Mouse (Mus musculus) midbrain, postnatal 0 days (tissue): ENCODE results near the gene Fis1. TPM values are rescaled to one million over a fixed set of nuclear protein-coding genes. Genes with fewer than 3 reads are reported as not detected.
"Not testable (repeated sequence)": the region's sequence is repeated elsewhere in the genome, so short reads cannot be mapped to it uniquely, and the experiment has no call there.

Source experiments
- ATAC-seq: fragments of 200-750 bp; cut with Nextera tagmentation; 2 replicates; pipeline ENCODE4 v1.8.0; 2017; ENCODE audit warnings: moderate number of reproducible peaks, mild to moderate bottlenecking, moderate TSS enrichment, moderate library complexity; ENCODE audit not compliant: low FRiP score
- DNase-seq: peaks from one replicate; pipeline ENCODE4 v3.0.0-alpha.2; 2015; ENCODE audit warnings: low spot score
- H3K27ac ChIP-seq: fragments of 300-500 bp; sonication (generic); 2 replicates; pipeline ENCODE4 v1.5.1; 2014; ENCODE audit warnings: low read depth, mild to moderate bottlenecking, low read length, mixed read lengths
- H3K27me3 ChIP-seq: fragments of 300-500 bp; sonication (generic); 2 replicates; pipeline ENCODE4 v1.6.1; 2014; ENCODE audit warnings: low read length, control low read depth, mixed read lengths; ENCODE audit not compliant: insufficient read depth
- H3K36me3 ChIP-seq: fragments of 300-500 bp; sonication (generic); 2 replicates; pipeline ENCODE4 v1.6.1; 2014; ENCODE audit warnings: low read length, control low read depth, mixed read lengths; ENCODE audit not compliant: insufficient read depth
- H3K4me1 ChIP-seq: fragments of 300-500 bp; sonication (generic); 2 replicates; pipeline ENCODE4 v1.6.1; 2014; ENCODE audit warnings: mild to moderate bottlenecking, control low read depth, antibody characterized with exemption, low read length, mixed read lengths; ENCODE audit not compliant: insufficient read depth
- H3K4me2 ChIP-seq: fragments of 300-500 bp; sonication (generic); 2 replicates; pipeline ENCODE4 v1.6.1; 2014; ENCODE audit warnings: low read depth, mild to moderate bottlenecking, low read length, mixed read lengths; ENCODE audit not compliant: poor library complexity, severe bottlenecking
- H3K4me3 ChIP-seq: fragments of 300-500 bp; sonication (generic); 2 replicates; pipeline ENCODE4 v1.5.1; 2014; ENCODE audit warnings: low read depth, mild to moderate bottlenecking, low read length, moderate library complexity
- H3K9ac ChIP-seq: fragments of 300-500 bp; sonication (generic); replicated peaks from 2 replicates; pipeline ENCODE4 v1.6.1; 2014; ENCODE audit warnings: mild to moderate bottlenecking, low read length, moderate library complexity, mixed read lengths; ENCODE audit not compliant: poor library complexity, severe bottlenecking
- H3K9me3 ChIP-seq: fragments of 300-500 bp; sonication (generic); 2 replicates; pipeline ENCODE4 v1.6.1; 2016; ENCODE audit warnings: low read length, control low read depth
- CTCF ChIP-seq: IDR thresholded peaks from 2 replicates; pipeline ENCODE4 v1.5.1; 2016; ENCODE audit warnings: antibody characterized with exemption, mild to moderate bottlenecking
- WGBS: fragments of 180-500 bp; shearing (Covaris S2); extraction: QIAGEN DNeasy Blood & Tissue Kit; methylation state at CpG from one replicate; pipeline ENCODE4 v1.1.7; 2014; 5-methylcytosine and 5-hydroxymethylcytosine counted together
- polyA plus RNA-seq: library from polyadenylated mRNA; unstranded; fragments of >200 nt; fragmentation: Nextera tagmentation; extraction: Ambion mirVana; gene quantifications from 2 replicates; pipeline ENCODE4 v1.2.1, GENCODE M21; 2015
- total RNA-seq: library from RNA; depleted of rRNA; stranded (reverse); fragments of >200 nt; gene quantifications from 2 replicates; pipeline ENCODE4 v1.2.3, GENCODE M21; 2014

Fis1 gene
- total and polyA plus RNA-seq, 2 experiments from 2014 or later = 217 to 391 TPM

DNA sequence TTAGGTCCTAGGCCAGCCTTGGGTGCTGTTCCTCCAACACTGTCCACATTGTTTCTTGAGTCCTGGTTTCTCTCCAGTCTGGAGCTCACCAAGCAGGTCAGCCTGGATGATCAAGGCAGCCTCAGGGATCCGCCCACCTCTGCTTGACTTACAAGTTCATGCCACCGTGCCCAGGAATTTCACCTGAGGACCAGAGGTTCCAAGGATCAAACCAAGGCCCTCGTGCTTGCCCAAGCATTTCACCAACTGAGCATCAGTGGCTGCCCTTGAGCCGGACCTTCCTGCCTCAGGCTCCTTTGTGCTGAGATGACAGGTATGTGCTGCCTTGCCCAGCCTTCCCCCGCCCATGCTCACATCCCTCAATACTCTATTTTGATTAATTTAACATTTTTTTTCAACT lies 15.5 kb upstream of the Fis1 start:
- Histone ChIP-seq H3K4me3 (no peak overlapping the region), H3K27ac (no peak overlapping the region), H3K36me3 (peaks cover 8% of the 10 kb centered on the region), H3K27me3 (no peaks in the 10 kb centered on the region), H3K9me3 (no peaks in the 10 kb centered on the region), H3K4me2 (no peak overlapping the region), H3K4me1 (no peaks in the 10 kb centered on the region), H3K9ac (no peak overlapping the region)
- WGBS = 90% methylated on average over 5 of the region's 5 CpGs
- DNase-seq = no peak
- no peak for ATAC-seq
- TF ChIP-seq CTCF = no peak

DNA sequence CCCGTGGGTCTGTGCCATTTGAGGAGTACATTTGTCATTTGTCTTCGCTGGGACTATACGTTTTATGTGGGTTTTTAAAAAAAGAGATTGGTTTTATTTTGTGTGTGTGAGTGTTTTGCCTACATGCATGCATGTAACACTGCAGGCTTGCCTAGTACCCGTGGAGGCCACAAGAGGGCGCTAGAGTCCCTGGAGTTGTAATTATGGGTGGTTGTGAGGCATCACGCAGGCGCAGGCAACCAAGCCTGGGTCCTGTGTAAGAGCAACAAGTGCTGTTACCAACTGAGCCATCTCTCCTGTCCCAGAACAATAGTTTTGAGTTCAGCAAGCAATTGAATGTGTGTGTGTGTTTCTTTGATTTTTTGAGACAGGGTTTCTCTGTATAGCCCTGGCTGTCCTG lies 13.8 kb upstream of the Fis1 start:
- Histone ChIP-seq H3K9me3 (no peaks in the 10 kb centered on the region), H3K27ac (no peak overlapping the region), H3K4me3 (no peak overlapping the region), H3K36me3 (peaks cover 4% of the 10 kb centered on the region; the same call in 1 of the 2 replicates), H3K27me3 (no peaks in the 10 kb centered on the region), H3K4me1 (no peaks in the 10 kb centered on the region), H3K9ac (no peak overlapping the region), H3K4me2 (no peak overlapping the region)
- peak; percentile 54 for TF ChIP-seq CTCF
- ATAC-seq = no peak
- 72% methylated on average over 7 of the region's 7 CpGs for WGBS
- no peak for DNase-seq

DNA sequence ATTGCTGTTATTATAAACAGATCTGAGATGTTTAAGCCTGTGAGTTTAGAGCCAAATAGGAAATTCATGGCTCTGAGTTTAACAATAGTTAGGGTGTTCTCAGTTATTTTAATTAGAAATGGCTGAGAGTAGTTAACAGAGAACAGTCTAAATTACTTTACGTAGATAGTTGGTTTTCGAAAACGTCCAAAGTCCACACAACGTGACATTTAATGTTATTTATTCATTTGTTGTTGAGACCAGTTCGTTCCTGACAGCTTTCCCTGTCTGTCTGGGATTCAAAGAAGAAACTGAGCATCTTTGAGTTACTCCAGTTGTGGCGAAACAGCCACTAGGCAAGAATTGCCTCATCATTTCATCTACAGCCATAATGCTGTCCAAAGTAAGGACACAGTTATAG lies 13.0 kb upstream of the Fis1 start:
- not testable (repeated sequence) for H3K9ac ChIP-seq, H3K9me3 ChIP-seq, DNase-seq, H3K27me3 ChIP-seq, H3K4me2 ChIP-seq, H3K36me3 ChIP-seq, H3K4me3 ChIP-seq, ATAC-seq, H3K27ac ChIP-seq, H3K4me1 ChIP-seq
- 88% methylated on average over 6 of the region's 6 CpGs for WGBS

DNA sequence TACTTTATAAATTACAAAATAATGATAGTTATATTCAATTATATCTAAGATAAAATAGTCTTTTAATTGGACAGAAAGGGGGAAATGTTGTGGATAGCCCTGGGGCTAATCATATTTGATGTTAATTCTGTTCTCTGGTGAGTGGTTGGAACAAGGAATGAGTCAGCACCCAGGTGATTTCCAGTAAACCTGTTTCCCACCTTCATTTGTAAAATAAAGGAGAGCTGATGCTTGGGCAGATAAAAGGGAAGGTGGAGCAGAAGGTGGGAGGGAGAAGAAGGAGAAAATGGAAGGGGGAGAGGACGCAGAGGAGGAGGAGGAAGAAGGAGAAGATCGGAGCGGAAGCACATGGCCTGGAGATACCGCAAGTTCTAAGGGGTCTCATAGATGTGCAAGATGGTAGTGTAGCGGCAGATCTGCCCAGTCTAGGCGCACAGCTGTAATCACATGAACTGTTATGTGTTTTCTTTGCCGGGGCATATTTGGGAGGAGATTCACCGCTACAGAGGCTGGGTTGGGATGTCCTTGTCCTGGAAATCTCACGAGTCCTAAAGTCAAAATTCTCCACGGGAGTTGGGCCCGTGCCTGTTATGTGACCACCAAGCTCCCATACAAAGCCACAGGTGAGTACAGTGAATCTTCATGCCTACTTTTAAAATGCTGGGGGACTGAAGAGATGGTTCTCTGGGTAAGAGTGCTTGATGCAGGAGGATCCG lies 12.1 kb upstream of the Fis1 start:
- Histone ChIP-seq H3K9me3 (no peaks in the 10 kb centered on the region), H3K4me3 (no peak overlapping the region), H3K27me3 (no peaks in the 10 kb centered on the region), H3K36me3 (no peaks in the 10 kb centered on the region), H3K4me1 (no peaks in the 10 kb centered on the region), H3K27ac (no peak overlapping the region), H3K9ac (no peak overlapping the region), H3K4me2 (no peak overlapping the region)
- DNase-seq = no peak
- ATAC-seq = no peak
- no peak for TF ChIP-seq CTCF
- 87% methylated on average over 12 of the region's 12 CpGs for whole genome bisulfite sequencing

DNA sequence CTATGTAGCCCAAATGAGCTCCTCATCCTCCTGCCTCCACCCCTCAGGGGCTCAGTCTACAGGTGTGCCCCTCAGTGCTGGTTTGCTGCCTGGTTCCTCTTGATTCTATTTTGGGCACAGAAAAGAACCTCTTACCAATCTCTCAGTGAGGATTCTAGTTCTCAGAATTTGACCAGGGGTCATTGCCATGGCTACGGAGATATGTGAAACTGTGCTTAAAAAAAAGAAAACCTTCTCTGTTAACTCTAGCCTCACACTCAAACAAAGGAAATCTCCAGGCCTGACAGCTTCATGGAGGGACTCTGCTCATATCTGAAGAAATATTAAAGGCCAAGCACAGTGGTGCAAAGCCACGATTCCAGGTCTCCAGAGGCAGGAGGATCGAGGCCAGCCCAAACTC lies 10.3 kb upstream of the Fis1 start:
- Histone ChIP-seq H3K27ac (0 out of 2 replicates have a peak overlapping the region, but pooled peaks have one; percentile 1), H3K4me2 (no peak overlapping the region), H3K9me3 (no peaks in the 10 kb centered on the region), H3K4me3 (no peak overlapping the region), H3K9ac (no peak overlapping the region), H3K36me3 (no peaks in the 10 kb centered on the region), H3K27me3 (no peaks in the 10 kb centered on the region), H3K4me1 (no peaks in the 10 kb centered on the region)
- DNase-seq (peak; percentile 30), ATAC-seq (no peak)
- TF ChIP-seq CTCF = no peak
- WGBS = 76% methylated on average over 3 of the region's 3 CpGs

DNA sequence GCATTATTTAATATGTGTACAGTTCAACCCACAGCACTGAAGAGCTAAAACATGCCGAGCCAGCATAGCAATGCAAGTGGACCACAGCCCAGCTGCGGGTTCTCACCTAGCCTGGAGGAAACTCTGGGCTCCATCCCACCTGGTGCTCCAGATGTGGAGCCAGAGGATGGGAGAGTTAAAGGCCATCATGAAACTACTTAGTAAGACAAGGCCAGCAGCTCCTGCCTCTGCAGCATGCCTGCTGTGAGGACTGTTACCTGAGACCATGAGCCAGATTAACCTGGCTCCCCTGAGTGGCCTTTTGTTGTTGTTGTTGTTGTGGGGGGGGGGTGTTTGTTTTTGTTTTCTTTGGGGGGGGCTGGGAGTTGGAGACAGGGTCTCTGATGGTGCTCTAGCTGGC lies 9.7 kb upstream of the Fis1 start:
- DNase-seq = no peak
- no peak for ATAC-seq
- no peak overlapping the region for H3K9ac ChIP-seq
- TF ChIP-seq CTCF = no peak
- H3K4me3 ChIP-seq = no peak overlapping the region
- H3K4me2 ChIP-seq = no peak overlapping the region
- no peak overlapping the region for H3K27ac ChIP-seq
- no peaks in the 10 kb centered on the region for H3K36me3 ChIP-seq
- no peaks in the 10 kb centered on the region for H3K27me3 ChIP-seq
- no peaks in the 10 kb centered on the region for H3K4me1 ChIP-seq
- H3K9me3 ChIP-seq = no peaks in the 10 kb centered on the region
- WGBS = 81% methylated on average over 2 of the region's 2 CpGs
